Mouse (Mus musculus): ENCODE results near the gene Hdgfl2. TPM values are rescaled to one million over a fixed set of nuclear protein-coding genes. Genes with fewer than 3 reads are reported as not detected.
"Not testable (repeated sequence)": the region's sequence is repeated elsewhere in the genome, so short reads cannot be mapped to it uniquely, and the experiment has no call there.

Gene Hdgfl2
- total RNA-seq, 2 experiments from 2014 or later, result 36.5 to 144 TPM

GRCm38 (mm10) chr17:56100811-56101210 is 21.4 kb downstream of the Hdgfl2 start:
- no peak for ATAC-seq (replicated peaks; ENCODE audit: low FRiP score, poor library complexity, severe bottlenecking)

GRCm38 (mm10) chr17:56102158-56102557 is 22.7 kb downstream of the Hdgfl2 start:
- ATAC-seq (replicated peaks; ENCODE audit: low FRiP score, poor library complexity, severe bottlenecking), result no peak

- no peak for ATAC-seq (replicated peaks; ENCODE audit: low FRiP score, poor library complexity, severe bottlenecking)
These were observed 23.5 kb downstream of the Hdgfl2 start for GRCm38 (mm10) chr17:56102927-56103326.

- no peak for ATAC-seq (replicated peaks; ENCODE audit: low FRiP score, poor library complexity, severe bottlenecking)
These were observed 24.2 kb downstream of the Hdgfl2 start for GRCm38 (mm10) chr17:56103465-56104285.

GRCm38 (mm10) chr17:56104821-56105220 is 25.4 kb downstream of the Hdgfl2 start:
- ATAC-seq (replicated peaks; ENCODE audit: low FRiP score, poor library complexity, severe bottlenecking), result not testable (repeated sequence)

GRCm38 (mm10) chr17:56106436-56106835 is 27.0 kb downstream of the Hdgfl2 start:
- ATAC-seq (replicated peaks; ENCODE audit: low FRiP score, poor library complexity, severe bottlenecking), result not testable (repeated sequence)

GRCm38 (mm10) chr17:56106981-56107380 is 27.5 kb downstream of the Hdgfl2 start:
- ATAC-seq (replicated peaks; ENCODE audit: low FRiP score, poor library complexity, severe bottlenecking), result no peak

GRCm38 (mm10) chr17:56107736-56108135 is 28.3 kb downstream of the Hdgfl2 start:
- ATAC-seq (replicated peaks; ENCODE audit: low FRiP score, poor library complexity, severe bottlenecking), result no peak

- no peak for ATAC-seq (replicated peaks; ENCODE audit: low FRiP score, poor library complexity, severe bottlenecking)
These were observed 29.1 kb downstream of the Hdgfl2 start for GRCm38 (mm10) chr17:56108334-56109044.

- no peak for ATAC-seq (replicated peaks; ENCODE audit: low FRiP score, poor library complexity, severe bottlenecking)
These were observed 30.0 kb downstream of the Hdgfl2 start, which contains the start of gene Plin4 for GRCm38 (mm10) chr17:56109219-56110051. Plin4 (minus strand) TSS chr17:56109803.

GRCm38 (mm10) chr17:56110571-56110970 is 31.1 kb downstream of the Hdgfl2 start:
- ATAC-seq (replicated peaks; ENCODE audit: low FRiP score, poor library complexity, severe bottlenecking), result no peak

GRCm38 (mm10) chr17:56111021-56111420 is 31.6 kb downstream of the Hdgfl2 start:
- no peak for ATAC-seq (replicated peaks; ENCODE audit: low FRiP score, poor library complexity, severe bottlenecking)

- peak; percentile 64 for ATAC-seq (replicated peaks; ENCODE audit: low FRiP score, poor library complexity, severe bottlenecking)
These were observed 32.4 kb downstream of the Hdgfl2 start for GRCm38 (mm10) chr17:56111864-56112263.

GRCm38 (mm10) chr17:56112743-56113142 is 33.3 kb downstream of the Hdgfl2 start:
- no peak for ATAC-seq (replicated peaks; ENCODE audit: low FRiP score, poor library complexity, severe bottlenecking)

- no peak for ATAC-seq (replicated peaks; ENCODE audit: low FRiP score, poor library complexity, severe bottlenecking)
These were observed 36.8 kb downstream of the Hdgfl2 start for GRCm38 (mm10) chr17:56116193-56116592.

GRCm38 (mm10) chr17:56117251-56117710 is 37.8 kb downstream of the Hdgfl2 start, which contains the start of gene Plin5:
Plin5 (minus strand) TSS chr17:56117596.
- ATAC-seq (replicated peaks; ENCODE audit: low FRiP score, poor library complexity, severe bottlenecking), result no peak

GRCm38 (mm10) chr17:56119431-56119830 is 40.0 kb downstream of the Hdgfl2 start:
- no peak for ATAC-seq (replicated peaks; ENCODE audit: low FRiP score, poor library complexity, severe bottlenecking)

- no peak for ATAC-seq (replicated peaks; ENCODE audit: low FRiP score, poor library complexity, severe bottlenecking)
These were observed 40.8 kb downstream of the Hdgfl2 start for GRCm38 (mm10) chr17:56119981-56120880.

- ATAC-seq (replicated peaks; ENCODE audit: low FRiP score, poor library complexity, severe bottlenecking), result no peak
These were observed 42.4 kb downstream of the Hdgfl2 start, which contains the start of gene Lrg1 for GRCm38 (mm10) chr17:56121826-56122225. Lrg1 (minus strand) TSS chr17:56122001.
